Mouse (Mus musculus): ENCODE measurements at regions not wholly inside any gene's neighbourhood (a gene's known extent, or its start where the extent isn't known, plus 50 kb on each side); places are given as distances from the start of the nearest gene placed in this dataset.

GRCm38 (mm10) chr1:41381487-41381886 lies 576.1 kb downstream of the Tmem182 start:
- Histone ChIP-seq H3K27me3 (no peaks in the 10 kb centered on the region), H3K9ac (replicated peaks) (no peak overlapping the region), H3K4me2 (no peak overlapping the region), H3K4me1 (replicated peaks) (no peaks in the 10 kb centered on the region), H3K4me3 (replicated peaks) (no peak overlapping the region), H3K36me3 (no peaks in the 10 kb centered on the region), H3K27ac (no peak overlapping the region), H3K9me3 (no peaks in the 10 kb centered on the region)
- 89% methylated on average over 7 of the region's 7 CpGs for WGBS
- ATAC-seq (ENCODE audit: insufficient number of reproducible peaks, insufficient read depth, low FRiP score, low TSS enrichment, low read depth), result no peak

- no peaks in the 10 kb centered on the region for H3K9me3 ChIP-seq
- no peak overlapping the region for H3K4me3 ChIP-seq (replicated peaks)
- no peak for ATAC-seq (ENCODE audit: insufficient number of reproducible peaks, insufficient read depth, low FRiP score, low TSS enrichment, low read depth)
- no peak overlapping the region for H3K27ac ChIP-seq
- no peak overlapping the region for H3K9ac ChIP-seq (replicated peaks)
- H3K4me1 ChIP-seq (replicated peaks), result 0 out of 2 replicates have a peak, but pooled peaks cover 3% of the 10 kb centered on the region
- 55% methylated on average over 1 of the region's 1 CpGs for WGBS
- H3K4me2 ChIP-seq, result no peak overlapping the region
- H3K36me3 ChIP-seq, result no peaks in the 10 kb centered on the region
- no peaks in the 10 kb centered on the region for H3K27me3 ChIP-seq
These were observed 579.3 kb downstream of the Tmem182 start for GRCm38 (mm10) chr1:41384731-41385130.

- Histone ChIP-seq H3K4me2 (no peak overlapping the region), H3K4me1 (replicated peaks) (0 out of 2 replicates have a peak, but pooled peaks cover 3% of the 10 kb centered on the region), H3K27me3 (no peaks in the 10 kb centered on the region), H3K36me3 (no peaks in the 10 kb centered on the region), H3K4me3 (replicated peaks) (no peak overlapping the region), H3K9ac (replicated peaks) (no peak overlapping the region), H3K9me3 (no peaks in the 10 kb centered on the region), H3K27ac (no peak overlapping the region)
- no peak for ATAC-seq (ENCODE audit: insufficient number of reproducible peaks, insufficient read depth, low FRiP score, low TSS enrichment, low read depth)
- WGBS, result 63% methylated on average over 4 of the region's 4 CpGs
These were observed 581.0 kb downstream of the Tmem182 start for GRCm38 (mm10) chr1:41386435-41386834.

- H3K4me2 ChIP-seq, result no peak overlapping the region
- 0 out of 2 replicates have a peak, but pooled peaks cover 3% of the 10 kb centered on the region for H3K4me1 ChIP-seq (replicated peaks)
- H3K36me3 ChIP-seq, result no peaks in the 10 kb centered on the region
- no peak overlapping the region for H3K4me3 ChIP-seq (replicated peaks)
- H3K27ac ChIP-seq, result no peak overlapping the region
- H3K27me3 ChIP-seq, result no peaks in the 10 kb centered on the region
- ATAC-seq (ENCODE audit: insufficient number of reproducible peaks, insufficient read depth, low FRiP score, low TSS enrichment, low read depth), result no peak; the same call in 1 of the 2 replicates
- 32% methylated on average over 11 of the region's 11 CpGs for WGBS
- no peak overlapping the region for H3K9ac ChIP-seq (replicated peaks)
- H3K9me3 ChIP-seq, result no peaks in the 10 kb centered on the region
These were observed 584.9 kb downstream of the Tmem182 start for GRCm38 (mm10) chr1:41390102-41390884.

GRCm38 (mm10) chr1:41391071-41391470 lies 585.7 kb downstream of the Tmem182 start:
- no peak for ATAC-seq (ENCODE audit: insufficient number of reproducible peaks, insufficient read depth, low FRiP score, low TSS enrichment, low read depth)
- Histone ChIP-seq H3K4me2 (no peak overlapping the region), H3K9ac (replicated peaks) (no peak overlapping the region), H3K4me1 (replicated peaks) (0 out of 2 replicates have a peak, but pooled peaks cover 3% of the 10 kb centered on the region), H3K27me3 (no peaks in the 10 kb centered on the region), H3K4me3 (replicated peaks) (no peak overlapping the region), H3K27ac (no peak overlapping the region), H3K9me3 (no peaks in the 10 kb centered on the region), H3K36me3 (no peaks in the 10 kb centered on the region)
- WGBS, result 85% methylated on average over 7 of the region's 7 CpGs

GRCm38 (mm10) chr1:41393287-41393686 lies 587.9 kb downstream of the Tmem182 start:
- whole genome bisulfite sequencing, result 54% methylated on average over 4 of the region's 4 CpGs
- no peaks in the 10 kb centered on the region for H3K36me3 ChIP-seq
- H3K9ac ChIP-seq (replicated peaks), result no peak overlapping the region
- H3K27ac ChIP-seq, result no peak overlapping the region
- H3K27me3 ChIP-seq, result no peaks in the 10 kb centered on the region
- no peak overlapping the region for H3K4me3 ChIP-seq (replicated peaks)
- no peaks in the 10 kb centered on the region for H3K9me3 ChIP-seq
- ATAC-seq (ENCODE audit: insufficient number of reproducible peaks, insufficient read depth, low FRiP score, low TSS enrichment, low read depth), result no peak
- 0 out of 2 replicates have a peak, but pooled peaks cover 3% of the 10 kb centered on the region for H3K4me1 ChIP-seq (replicated peaks)
- H3K4me2 ChIP-seq, result no peak overlapping the region

GRCm38 (mm10) chr1:41395081-41395480 lies 589.7 kb downstream of the Tmem182 start:
- H3K9ac ChIP-seq (replicated peaks), result no peak overlapping the region
- no peaks in the 10 kb centered on the region for H3K36me3 ChIP-seq
- H3K4me3 ChIP-seq (replicated peaks), result no peak overlapping the region
- no peak overlapping the region for H3K4me2 ChIP-seq
- H3K4me1 ChIP-seq (replicated peaks), result no peaks in the 10 kb centered on the region
- H3K9me3 ChIP-seq, result no peaks in the 10 kb centered on the region
- H3K27ac ChIP-seq, result no peak overlapping the region
- no peaks in the 10 kb centered on the region for H3K27me3 ChIP-seq
- 87% methylated on average over 3 of the region's 3 CpGs for WGBS
- no peak for ATAC-seq (ENCODE audit: insufficient number of reproducible peaks, insufficient read depth, low FRiP score, low TSS enrichment, low read depth)

GRCm38 (mm10) chr1:41410533-41410932 lies 605.1 kb downstream of the Tmem182 start:
- H3K9ac ChIP-seq (replicated peaks), result no peak overlapping the region
- no peak for ATAC-seq (ENCODE audit: insufficient number of reproducible peaks, insufficient read depth, low FRiP score, low TSS enrichment, low read depth)
- H3K4me3 ChIP-seq (replicated peaks), result no peak overlapping the region
- 82% methylated on average over 5 of the region's 5 CpGs for WGBS
- no peaks in the 10 kb centered on the region for H3K36me3 ChIP-seq
- H3K27ac ChIP-seq, result no peak overlapping the region
- no peaks in the 10 kb centered on the region for H3K27me3 ChIP-seq
- H3K4me1 ChIP-seq (replicated peaks), result no peaks in the 10 kb centered on the region
- H3K4me2 ChIP-seq, result no peak overlapping the region
- H3K9me3 ChIP-seq, result no peaks in the 10 kb centered on the region

GRCm38 (mm10) chr1:41411641-41412040 lies 606.2 kb downstream of the Tmem182 start:
- Histone ChIP-seq H3K27me3 (no peaks in the 10 kb centered on the region), H3K27ac (no peak overlapping the region), H3K36me3 (no peaks in the 10 kb centered on the region), H3K9ac (replicated peaks) (no peak overlapping the region), H3K4me3 (replicated peaks) (no peak overlapping the region), H3K4me2 (no peak overlapping the region), H3K9me3 (no peaks in the 10 kb centered on the region), H3K4me1 (replicated peaks) (no peaks in the 10 kb centered on the region)
- ATAC-seq (ENCODE audit: insufficient number of reproducible peaks, insufficient read depth, low FRiP score, low TSS enrichment, low read depth), result no peak
- 79% methylated on average over 3 of the region's 3 CpGs for WGBS

- Histone ChIP-seq H3K27ac (no peak overlapping the region), H3K4me1 (replicated peaks) (no peaks in the 10 kb centered on the region), H3K4me2 (no peak overlapping the region), H3K27me3 (no peaks in the 10 kb centered on the region), H3K4me3 (replicated peaks) (no peak overlapping the region), H3K9ac (replicated peaks) (no peak overlapping the region), H3K9me3 (no peaks in the 10 kb centered on the region), H3K36me3 (no peaks in the 10 kb centered on the region)
- 86% methylated on average over 8 of the region's 8 CpGs for WGBS
- no peak for ATAC-seq (ENCODE audit: insufficient number of reproducible peaks, insufficient read depth, low FRiP score, low TSS enrichment, low read depth)
These were observed 606.7 kb downstream of the Tmem182 start for GRCm38 (mm10) chr1:41412078-41412477.

- ATAC-seq (ENCODE audit: insufficient number of reproducible peaks, insufficient read depth, low FRiP score, low TSS enrichment, low read depth), result no peak
- H3K27me3 ChIP-seq, result no peaks in the 10 kb centered on the region
- 93% methylated on average over 3 of the region's 3 CpGs for WGBS
These were observed 615.3 kb downstream of the Tmem182 start for GRCm38 (mm10) chr1:41420489-41421327.

More at GRCm38 (mm10) chr1:41420489-41421327, 615.3 kb downstream of the Tmem182 start:
- Histone ChIP-seq H3K9me3 (no peaks in the 10 kb centered on the region), H3K4me3 (replicated peaks) (no peak overlapping the region), H3K27ac (no peak overlapping the region), H3K9ac (replicated peaks) (no peak overlapping the region), H3K4me1 (replicated peaks) (no peaks in the 10 kb centered on the region), H3K36me3 (no peaks in the 10 kb centered on the region), H3K4me2 (no peak overlapping the region)

Data from limb, embryonic 12.5 days (tissue).